Mouse (Mus musculus) MEL (cell line): ENCODE data around the gene Olfr1368. TPM values are rescaled to one million over a fixed set of nuclear protein-coding genes. Genes with fewer than 3 reads are reported as not detected.
"Not testable (repeated sequence)": the region's sequence is repeated elsewhere in the genome, so short reads cannot be mapped to it uniquely, and the experiment has no call there.

Source experiments
- DNase-seq: peaks from one replicate; pipeline ENCODE4 v3.0.0; 2011; ENCODE audit warnings: low read depth, low spot score
- H3K27ac ChIP-seq: 2 replicates; pipeline ENCODE4 v1.5.1; 2012; ENCODE audit warnings: low read depth, mild to moderate bottlenecking, control low read depth, low read length, moderate library complexity; ENCODE audit not compliant: control insufficient read depth
- H3K27me3 ChIP-seq, 2 experiments: fragments of 150-350 bp in 1 of 2; sonication (generic) in 1 of 2; 2 replicates each; pipeline ENCODE4 v1.6.1; 2012; ENCODE audit warnings: low read length in 2 of 2, mild to moderate bottlenecking in 2 of 2, improper control_type of control experiment in 1 of 2, moderate library complexity in 1 of 2; ENCODE audit not compliant: insufficient read depth in 2 of 2, control insufficient read depth in 1 of 2
- H3K36me3 ChIP-seq, 2 experiments: 2 replicates each; pipeline ENCODE4 v1.6.1; 2012 to 2014; ENCODE audit warnings: low read length in 2 of 2, improper control_type of control experiment in 1 of 2, inconsistent platforms in 1 of 2, mild to moderate bottlenecking in 1 of 2; ENCODE audit not compliant: insufficient read depth in 2 of 2, control insufficient read depth in 1 of 2
- H3K4me1 ChIP-seq, 2 experiments: fragments of 150-350 bp in 1 of 2; sonication (generic) in 1 of 2; 2 replicates each; pipeline ENCODE4 v1.6.1; 2012; ENCODE audit warnings: low read length in 2 of 2, improper control_type of control experiment in 1 of 2, mild to moderate bottlenecking in 1 of 2; ENCODE audit not compliant: insufficient read depth in 2 of 2, control insufficient read depth in 1 of 2
- H3K4me3 ChIP-seq, 2 experiments: fragments of 150-350 bp in 1 of 2; sonication (generic) in 1 of 2; 2 replicates each; pipeline ENCODE4 v1.5.1; 2012; ENCODE audit warnings: low read depth in 2 of 2, low read length in 2 of 2, mild to moderate bottlenecking in 2 of 2, moderate library complexity in 2 of 2, control low read depth in 1 of 2, improper control_type of control experiment in 1 of 2; ENCODE audit not compliant: control insufficient read depth in 1 of 2, insufficient read depth in 1 of 2
- H3K79me2 ChIP-seq: 2 replicates; pipeline ENCODE4 v1.6.1; 2012; ENCODE audit warnings: mild to moderate bottlenecking, low read length, moderate library complexity; ENCODE audit not compliant: control insufficient read depth, poor library complexity, insufficient read depth
- H3K9ac ChIP-seq: 2 replicates; pipeline ENCODE4 v1.6.1; 2012; ENCODE audit warnings: low read depth, mild to moderate bottlenecking, control low read depth, low read length, moderate library complexity; ENCODE audit not compliant: control insufficient read depth, poor library complexity, severe bottlenecking
- H3K9me3 ChIP-seq: fragments of 150-350 bp; sonication (generic); replicated peaks from 2 replicates; pipeline ENCODE4 v1.6.1; 2012; ENCODE audit warnings: mild to moderate bottlenecking, low read length, improper control_type of control experiment, moderate library complexity; ENCODE audit not compliant: insufficient read depth
- BHLHE40 ChIP-seq: IDR thresholded peaks from 2 replicates; pipeline ENCODE4 v1.6.1; 2012; ENCODE audit warnings: low read depth, mild to moderate bottlenecking, inconsistent platforms, low read length, improper control_type of control experiment, borderline replicate concordance
- CTCF ChIP-seq, 3 experiments: IDR thresholded peaks in 2 of 3; conservative IDR thresholded peaks in 1 of 3; 2 replicates each; pipeline ENCODE4 v1.5.1; 2011 to 2012; ENCODE audit warnings: low read length in 3 of 3, low read depth in 2 of 3, mild to moderate bottlenecking in 2 of 3, improper control_type of control experiment in 1 of 3, inconsistent platforms in 1 of 3, mixed read lengths in 1 of 3, moderate library complexity in 1 of 3; ENCODE audit not compliant: control insufficient read depth in 1 of 3, insufficient read depth in 1 of 3, poor library complexity in 1 of 3, severe bottlenecking in 1 of 3
- ELF1 ChIP-seq: IDR thresholded peaks from 2 replicates; pipeline ENCODE4 v1.6.1; 2014; ENCODE audit warnings: low read depth, mild to moderate bottlenecking, inconsistent platforms, low read length, improper control_type of control experiment, moderate library complexity
- EP300 ChIP-seq, 2 experiments: IDR thresholded peaks; 2 replicates each; pipeline ENCODE4 v1.6.1; 2011; ENCODE audit warnings: improper control_type of control experiment in 2 of 2, low read length in 2 of 2, low read depth in 1 of 2, mild to moderate bottlenecking in 1 of 2
- GATA1 ChIP-seq: IDR thresholded peaks from 2 replicates; pipeline ENCODE4 v1.6.1; 2011; ENCODE audit warnings: low read depth, low read length, improper control_type of control experiment
- MYC ChIP-seq: IDR thresholded peaks from 2 replicates; pipeline ENCODE4 v1.6.1; 2011; ENCODE audit warnings: low read depth, mild to moderate bottlenecking, low read length, improper control_type of control experiment, moderate library complexity
- POLR2A ChIP-seq, 2 experiments: IDR thresholded peaks; 2 replicates each; pipeline ENCODE4 v1.6.1; 2011 to 2012; ENCODE audit warnings: low read length in 2 of 2, mild to moderate bottlenecking in 2 of 2, control low read depth in 1 of 2, improper control_type of control experiment in 1 of 2, low read depth in 1 of 2, moderate library complexity in 1 of 2; ENCODE audit not compliant: control insufficient read depth in 1 of 2, insufficient read depth in 1 of 2, poor library complexity in 1 of 2
- POLR2AphosphoS2 ChIP-seq: IDR thresholded peaks from 2 replicates; pipeline ENCODE4 v1.6.1; 2011; ENCODE audit warnings: low read length, improper control_type of control experiment
- POLR2AphosphoS5 ChIP-seq: IDR thresholded peaks from 2 replicates; pipeline ENCODE4 v1.6.1; 2012; ENCODE audit warnings: low read depth, borderline replicate concordance, mild to moderate bottlenecking, inconsistent platforms, low read length, moderate library complexity, mixed read lengths
- RAD21 ChIP-seq: IDR thresholded peaks from 2 replicates; pipeline ENCODE4 v1.6.1; 2011; ENCODE audit warnings: mild to moderate bottlenecking, low read depth, low read length, improper control_type of control experiment
- RCOR1 ChIP-seq: IDR thresholded peaks from 2 replicates; pipeline ENCODE4 v1.6.1; 2012; ENCODE audit warnings: low read depth, mild to moderate bottlenecking, inconsistent platforms, low read length, improper control_type of control experiment
- SMC3 ChIP-seq: IDR thresholded peaks from 2 replicates; pipeline ENCODE4 v1.6.1; 2011; ENCODE audit warnings: low read depth, low read length, improper control_type of control experiment
- TAL1 ChIP-seq: IDR thresholded peaks from 2 replicates; pipeline ENCODE4 v1.6.1; 2012; ENCODE audit warnings: mild to moderate bottlenecking, inconsistent platforms, low read length, moderate library complexity, mixed read lengths
- TBP ChIP-seq: IDR thresholded peaks from 2 replicates; pipeline ENCODE4 v1.8.0; 2011; ENCODE audit warnings: low read depth, low read length, improper control_type of control experiment
- ZC3H11A ChIP-seq: IDR thresholded peaks from 2 replicates; pipeline ENCODE4 v1.6.1; 2012; ENCODE audit warnings: low read depth, mild to moderate bottlenecking, inconsistent platforms, low read length, improper control_type of control experiment
- polyA plus RNA-seq, 2 experiments: library from polyadenylated mRNA; stranded (reverse) in 1 of 2; unstranded in 1 of 2; fragments of >175 nt in 1 of 2; fragments of >200 nt in 1 of 2; gene quantifications; 2 replicates each; pipeline versions ENCODE4 v1.2.1 to v1.2.4; 2012; ENCODE audit warnings: low replicate concordance in 2 of 2, low read depth in 1 of 2; ENCODE audit not compliant: insufficient read length in 2 of 2, insufficient read depth in 1 of 2, missing spikeins in 1 of 2
- total RNA-seq: library from RNA; depleted of rRNA; stranded (reverse); fragments of 300-350 nt; gene quantifications from 2 replicates; pipeline ENCODE4 v1.2.3, GENCODE M21; 2012

Gene Olfr1368
- total and polyA plus RNA-seq, 3 experiments = not detected

DNA sequence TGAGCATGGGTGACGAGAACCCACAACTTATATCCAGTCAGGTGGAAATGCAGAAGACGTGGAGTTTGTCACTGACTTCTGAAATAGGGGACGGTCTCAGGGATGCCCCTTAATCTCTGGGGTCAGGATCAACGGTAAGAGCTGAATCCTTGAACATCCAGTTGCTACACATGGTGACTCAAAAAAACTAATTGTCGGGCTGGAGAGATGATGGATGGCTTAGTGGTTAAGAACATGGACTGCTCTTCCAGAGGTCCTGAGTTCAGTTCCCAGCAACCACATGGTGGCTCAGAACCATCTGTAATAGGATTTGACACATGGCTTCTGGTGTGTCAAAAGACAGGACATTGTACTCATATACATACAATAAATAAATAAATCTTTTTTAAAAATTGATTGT is 10.2 kb upstream of the Olfr1368 start:
- DNase-seq = no peak
- Histone ChIP-seq H3K9ac (no peak overlapping the region), H3K27ac (no peak overlapping the region), H3K4me1 (peaks cover 0 to 4% of the 10 kb centered on the region in 2 experiments; a peak in 1 of 4 replicates), H3K27me3 (peaks cover 10 to 15% of the 10 kb centered on the region in 2 experiments), H3K36me3 (no peaks in the 10 kb centered on the region), H3K9me3 (no peaks in the 10 kb centered on the region), H3K4me3 (no peak overlapping the region), H3K79me2 (no peaks in the 10 kb centered on the region)
- TF ChIP-seq GATA1 (no peak), TBP (peak; percentile 96)

DNA sequence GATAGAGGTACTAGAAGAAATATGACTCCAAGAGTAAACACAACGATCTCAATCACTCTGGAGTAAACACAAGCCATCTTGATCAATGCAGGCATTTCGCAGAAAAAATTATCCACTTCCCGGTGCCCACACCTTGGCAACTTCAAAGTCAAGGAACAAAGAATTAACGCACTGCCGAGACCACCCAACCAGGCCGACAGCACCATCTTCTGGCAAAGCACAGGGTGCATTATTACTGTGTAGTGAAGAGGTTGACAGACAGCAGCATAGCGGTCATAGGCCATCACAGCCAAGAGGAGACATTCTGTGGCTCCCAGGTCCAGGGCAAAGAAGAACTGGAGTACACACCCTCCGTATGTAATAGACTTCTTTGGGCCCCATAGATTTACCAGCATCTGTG is 3.2 kb downstream of the Olfr1368 start:
- Histone ChIP-seq H3K4me3 (no peak overlapping the region), H3K36me3 (no peaks in the 10 kb centered on the region), H3K9ac (no peak overlapping the region), H3K4me1 (no peaks in the 10 kb centered on the region), H3K27ac (no peak overlapping the region), H3K9me3 (no peaks in the 10 kb centered on the region), H3K27me3 (peaks cover 12 to 21% of the 10 kb centered on the region in 2 experiments), H3K79me2 (no peaks in the 10 kb centered on the region)
- TF ChIP-seq POLR2AphosphoS2 (no peak), POLR2AphosphoS5 (no peak), TAL1 (no peak), ELF1 (no peak), CTCF (IDR thresholded peaks at IDR 0.05 in 2 of 3, conservative IDR thresholded peaks at IDR 0.05 in 1 of 3; ENCODE audit: control insufficient read depth in 1 of 3, insufficient read depth in 1 of 3, low read depth in 2 of 3, low read length in 3 of 3, poor library complexity in 1 of 3, severe bottlenecking in 1 of 3) (peak; percentile 51 to 66 (median 64)), ZC3H11A (peak; percentile 47), EP300 (IDR thresholded peaks at IDR 0.05; ENCODE audit: low read depth in 1 of 2, low read length in 2 of 2) (no peak), SMC3 (peak; percentile 53), BHLHE40 (no peak), POLR2A (IDR thresholded peaks at IDR 0.05; ENCODE audit: control insufficient read depth in 1 of 2, insufficient read depth in 1 of 2, low read depth in 1 of 2, low read length in 2 of 2, poor library complexity in 1 of 2) (no peak), RCOR1 (no peak), MYC (no peak), RAD21 (peak; percentile 70)
- DNase-seq = peak; percentile 58

DNA sequence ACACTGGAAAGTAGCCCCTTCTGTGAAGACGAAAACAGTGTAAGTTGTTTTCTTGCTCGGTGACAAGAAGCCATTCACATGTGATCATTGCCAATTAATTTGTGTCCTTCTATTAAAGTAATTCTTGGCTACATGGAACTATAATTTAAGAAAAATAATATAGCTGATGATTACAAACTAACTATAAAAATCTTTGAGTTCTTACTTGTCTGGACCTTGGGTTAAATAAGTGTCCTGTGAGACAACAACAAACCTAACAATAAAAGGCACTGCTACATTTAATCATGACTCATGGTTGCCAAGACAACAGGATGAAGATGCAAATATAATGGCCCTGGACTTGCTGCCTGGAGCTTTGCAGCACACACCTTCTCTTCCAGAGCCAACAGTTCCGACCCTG is 16.3 kb downstream of the Olfr1368 start, which contains the start of gene Olfr263:
Gene Olfr263 (plus strand): TSS at position 301 of the 400 bp plus-strand sequence.
- not testable (repeated sequence) for DNase-seq, H3K9ac ChIP-seq, H3K4me3 ChIP-seq, H3K36me3 ChIP-seq, H3K79me2 ChIP-seq, H3K27ac ChIP-seq, H3K9me3 ChIP-seq, H3K4me1 ChIP-seq, H3K27me3 ChIP-seq
